Mouse (Mus musculus): ENCODE measurements around the gene Abcf2.

The Abcf2 gene

DNA sequence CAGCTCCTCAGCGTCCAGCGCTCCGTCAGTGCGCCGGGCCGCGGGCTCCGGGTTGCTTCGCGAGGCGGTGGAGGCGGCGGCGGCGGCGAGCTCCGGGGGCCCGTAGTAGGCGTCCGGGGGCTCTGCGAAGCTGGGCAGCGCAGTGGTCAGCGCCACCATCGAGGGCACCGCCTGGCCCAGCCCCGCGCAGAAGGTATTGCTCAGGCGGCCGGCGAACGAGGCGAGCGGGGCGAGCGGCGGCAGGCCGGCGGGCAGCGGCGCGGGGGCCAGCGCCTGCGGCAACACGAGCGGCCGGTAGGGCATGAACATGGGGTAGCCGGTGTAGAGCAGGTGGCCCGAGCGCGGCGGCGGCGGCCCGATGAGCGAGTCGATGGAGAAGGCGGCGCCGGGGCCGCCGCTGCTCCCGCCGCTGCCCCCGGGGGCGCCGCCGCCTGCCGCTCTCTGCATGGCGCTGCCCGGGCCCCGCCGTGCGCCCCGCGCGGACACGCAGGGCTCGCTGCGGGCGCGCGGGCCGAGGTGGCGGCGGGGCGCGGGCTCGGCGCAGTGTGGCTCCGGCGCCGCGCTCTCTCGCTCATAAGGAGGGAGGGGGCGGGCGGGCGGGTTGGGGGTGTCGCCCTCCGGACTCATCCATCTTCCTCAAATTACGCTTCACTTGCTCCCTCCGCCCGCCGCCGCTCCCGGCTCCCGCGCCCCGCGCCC is 50.9 kb downstream of the Abcf2 start:
- DNase-seq (ENCODE audit: low read depth) = no peak

GRCm38 (mm10) chr5:24525360-24526189 is 51.7 kb downstream of the Abcf2 start:
- DNase-seq (ENCODE audit: low read depth) = no peak

DNA sequence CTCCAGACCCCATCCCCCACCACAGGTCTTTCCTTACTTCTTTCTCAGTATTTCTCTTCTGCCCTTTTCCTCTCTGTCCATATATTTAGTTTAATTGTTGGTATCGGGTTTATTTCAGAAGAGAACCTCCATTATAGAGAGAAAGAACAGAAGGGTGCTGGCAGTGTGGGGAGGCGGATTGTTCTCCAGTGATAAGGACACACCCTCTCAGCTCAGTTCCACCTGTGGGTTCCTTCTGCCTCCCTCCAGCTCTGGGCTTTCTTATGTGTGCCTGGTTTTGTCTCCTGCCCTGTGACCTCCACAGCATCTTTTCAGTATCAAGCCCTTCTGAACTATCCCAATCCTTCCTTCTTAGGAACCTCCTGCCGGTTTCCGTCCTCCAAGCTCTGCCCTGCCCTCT is 52.7 kb downstream of the Abcf2 start:
- DNase-seq (ENCODE audit: low read depth) = no peak

- DNase-seq (ENCODE audit: low read depth) = no peak
Observed at GRCm38 (mm10) chr5:24523806-24524205, 53.5 kb downstream of the Abcf2 start.

GRCm38 (mm10) chr5:24521366-24521765 is 55.9 kb downstream of the Abcf2 start:
- no peak for DNase-seq (ENCODE audit: low read depth)
